Mouse (Mus musculus): ENCODE measurements around the gene Slfnl1. TPM values are rescaled to one million over a fixed set of nuclear protein-coding genes. Genes with fewer than 3 reads are reported as not detected.

The Slfnl1 gene
- polyA plus RNA-seq, 1 experiment from 2014 or later, result not detected

Other genes starting within 250 kb of the Slfnl1 start
- 1.2 and 1.3 TPM in 2 replicates for gene Foxo6, start 244.9 kb upstream of the Slfnl1 start, polyA plus RNA-seq (2015; fragmentation: Nextera tagmentation; extraction: Ambion mirVana)
- 98.0 and 106 TPM in 2 replicates for gene Scmh1, start 127.0 kb upstream of the Slfnl1 start, polyA plus RNA-seq (2015; fragmentation: Nextera tagmentation; extraction: Ambion mirVana)
- 70.9 and 78.4 TPM in 2 replicates for gene Ctps, start 38.0 kb downstream of the Slfnl1 start, polyA plus RNA-seq (2015; fragmentation: Nextera tagmentation; extraction: Ambion mirVana)
- not detected in 2 replicates for gene Gm8439, start 56.5 kb downstream of the Slfnl1 start, polyA plus RNA-seq (2015; fragmentation: Nextera tagmentation; extraction: Ambion mirVana)
- 0.53 and 0.82 TPM in 2 replicates for gene Cited4, start 134.3 kb downstream of the Slfnl1 start, polyA plus RNA-seq (2015; fragmentation: Nextera tagmentation; extraction: Ambion mirVana)
- 4.5 and 4.9 TPM in 2 replicates for gene Kcnq4, start 216.4 kb downstream of the Slfnl1 start, polyA plus RNA-seq (2015; fragmentation: Nextera tagmentation; extraction: Ambion mirVana)